Mouse (Mus musculus) small intestine, adult 2 months (tissue): ENCODE results near the gene Fcgrt. TPM values are rescaled to one million over a fixed set of nuclear protein-coding genes. Genes with fewer than 3 reads are reported as not detected.

Source experiments
- H3K27ac ChIP-seq: fragments of 200-500 bp; 2 replicates; pipeline ENCODE4 v1.5.1; 2012; ENCODE audit warnings: low read depth, low read length, control low read depth, inconsistent platforms; ENCODE audit not compliant: insufficient read depth
- H3K27me3 ChIP-seq: fragments of 200-500 bp; 2 replicates; pipeline ENCODE4 v1.6.1; 2012; ENCODE audit warnings: mild to moderate bottlenecking, moderate library complexity, low read length, inconsistent platforms; ENCODE audit not compliant: control insufficient read depth, insufficient read depth
- H3K36me3 ChIP-seq: fragments of 200-500 bp; 2 replicates; pipeline ENCODE4 v1.6.1; 2012; ENCODE audit warnings: mild to moderate bottlenecking, low read length, control low read depth, inconsistent platforms; ENCODE audit not compliant: control insufficient read depth, insufficient read depth
- H3K4me1 ChIP-seq: fragments of 200-500 bp; 2 replicates; pipeline ENCODE4 v1.6.1; 2012; ENCODE audit warnings: low read length, inconsistent platforms, mixed read lengths; ENCODE audit not compliant: control insufficient read depth, insufficient read depth, insufficient read length
- H3K4me3 ChIP-seq: fragments of 200-500 bp; 2 replicates; pipeline ENCODE4 v1.5.1; 2012; ENCODE audit warnings: low read depth, mild to moderate bottlenecking, control low read depth, inconsistent platforms, low read length, moderate library complexity
- CTCF ChIP-seq: fragments of 200-500 bp; IDR thresholded peaks from 2 replicates; pipeline ENCODE4 v1.5.1; 2012; ENCODE audit warnings: low read depth, mild to moderate bottlenecking, control low read depth, inconsistent platforms, low read length, moderate library complexity, mixed read lengths; ENCODE audit not compliant: insufficient replicate concordance, insufficient read length; ENCODE audit errors: extremely low read depth
- POLR2A ChIP-seq: fragments of 200-500 bp; IDR thresholded peaks from 2 replicates; pipeline ENCODE4 v1.6.1; 2012; ENCODE audit warnings: low read depth, mild to moderate bottlenecking, control low read depth, inconsistent platforms, low read length, moderate library complexity
- WGBS: fragments of 180-500 bp; shearing (Covaris S2); methylation state at CpG from one replicate; pipeline ENCODE4 v1.1.7; 2018; 5-methylcytosine and 5-hydroxymethylcytosine counted together
- polyA plus RNA-seq: library from polyadenylated mRNA; depleted of rRNA; stranded (reverse); fragments of >200 nt; gene quantifications from 2 replicates; pipeline ENCODE4 v1.2.3, GENCODE M21; 2012

The Fcgrt gene
- polyA plus RNA-seq, 1 experiment = 78.3 TPM

DNA sequence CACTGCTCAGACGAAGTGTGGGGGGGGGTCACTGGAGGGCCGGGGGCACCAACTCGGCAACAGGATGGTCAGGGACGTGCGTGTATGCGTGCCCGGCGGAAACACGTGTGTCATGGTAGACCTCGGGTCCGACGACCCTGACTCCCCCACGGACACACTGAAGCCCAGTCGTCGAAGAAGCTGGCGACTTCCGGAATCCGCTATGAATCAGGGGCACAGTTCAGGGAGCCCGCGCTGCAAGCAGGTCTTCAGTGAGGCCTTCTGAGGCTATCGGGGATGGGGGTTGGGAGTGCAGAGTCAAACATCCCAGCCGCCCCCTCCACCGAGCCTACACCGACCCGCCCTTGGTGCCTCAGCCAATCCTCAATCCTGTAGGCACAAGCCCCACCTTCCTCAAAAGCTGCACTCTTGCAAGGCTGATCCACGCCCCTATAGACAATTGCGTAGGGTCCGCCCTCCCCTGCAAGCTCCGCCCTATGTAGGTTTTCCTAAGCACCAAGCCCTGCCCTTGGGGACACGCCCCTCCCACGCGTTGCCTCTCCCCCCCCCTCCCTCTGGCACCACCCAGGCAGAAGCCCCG is 49.6 kb downstream of the Fcgrt start:
- Histone ChIP-seq H3K4me3 (peak overlapping the region; percentile 98), H3K27me3 (no peaks in the 10 kb centered on the region), H3K36me3 (peaks cover 14% of the 10 kb centered on the region), H3K4me1 (peaks cover 8% of the 10 kb centered on the region), H3K27ac (peak overlapping the region; percentile 80)
- WGBS = under 1% methylated on average over 33 of the region's 33 CpGs
- TF ChIP-seq CTCF = no peak
- TF ChIP-seq POLR2A = peak; percentile 56

DNA sequence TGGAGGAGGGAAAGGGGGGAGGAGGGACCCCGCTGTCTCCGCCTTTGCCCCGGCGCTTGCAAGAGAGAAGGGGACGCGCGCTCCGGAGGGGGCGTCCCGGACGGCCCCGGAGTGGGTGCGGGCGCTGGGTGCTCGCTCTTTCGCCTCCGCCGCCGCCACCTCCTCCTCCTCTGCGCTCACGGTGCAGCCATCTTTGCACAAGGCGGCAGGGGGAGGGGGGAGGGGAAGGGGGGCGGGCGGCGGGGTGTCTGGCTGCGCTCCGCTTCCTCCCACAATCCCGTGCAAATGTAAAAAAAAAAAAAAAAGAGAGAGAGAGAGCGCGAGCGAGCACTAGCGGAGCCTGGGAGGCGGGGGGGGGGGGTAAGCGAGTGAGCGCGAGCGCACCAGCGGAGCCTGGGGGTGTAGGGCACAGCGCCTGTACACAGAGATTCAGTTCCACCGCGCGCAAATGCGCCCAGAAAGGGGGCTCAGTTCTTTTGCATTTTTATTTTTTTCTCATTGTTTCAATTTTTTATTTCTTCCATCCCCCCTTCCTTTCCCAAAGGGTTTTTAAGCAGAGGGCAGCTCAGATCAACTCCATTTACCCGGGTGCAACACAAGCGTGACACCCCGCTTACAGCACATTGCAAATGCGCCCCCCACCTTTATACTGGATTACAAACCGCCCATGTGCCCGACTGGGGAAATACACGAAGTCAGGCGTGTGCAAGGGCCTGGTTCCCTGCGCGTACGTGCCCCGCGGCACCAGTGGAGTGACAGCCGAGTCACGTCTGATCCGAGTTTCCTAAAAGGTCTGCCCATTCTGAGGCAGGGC is 50.3 kb downstream of the Fcgrt start:
- no peaks in the 10 kb centered on the region for H3K27me3 ChIP-seq
- whole genome bisulfite sequencing = under 1% methylated on average over 50 of the region's 59 CpGs
- H3K4me3 ChIP-seq = peak overlapping the region; percentile 98
- H3K27ac ChIP-seq = peak overlapping the region; percentile 80
- peaks cover 8% of the 10 kb centered on the region for H3K4me1 ChIP-seq
- H3K36me3 ChIP-seq = peaks cover 18% of the 10 kb centered on the region
- TF ChIP-seq POLR2A (no peak; the same call in 1 of the 2 replicates), CTCF (no peak)

DNA sequence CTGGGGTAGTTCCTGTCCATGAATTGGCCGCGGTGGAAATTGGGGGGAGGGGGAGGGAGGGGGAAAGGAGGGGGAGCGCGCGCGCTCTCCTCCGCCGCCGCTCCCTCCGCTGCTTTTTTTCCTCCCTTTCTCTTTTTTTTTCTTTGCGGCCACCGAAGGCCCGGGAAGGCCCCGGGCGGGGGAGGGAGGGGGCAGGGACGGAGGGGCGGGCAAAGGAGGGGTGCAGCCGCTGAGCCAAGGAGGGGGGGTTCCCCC is 50.9 kb downstream of the Fcgrt start, which contains the start of gene Prr12:
TSS of gene Prr12 (minus strand) at position 20 of the 255 bp plus-strand sequence.
- WGBS = 0% methylated on average over 9 of the region's 18 CpGs
- no peaks in the 10 kb centered on the region for H3K27me3 ChIP-seq
- peaks cover 23% of the 10 kb centered on the region for H3K36me3 ChIP-seq
- H3K27ac ChIP-seq = peak within 1 kb of the TSS; percentile 80
- peak within 1 kb of the TSS; percentile 98 for H3K4me3 ChIP-seq
- TF ChIP-seq CTCF (no peak), POLR2A (no peak)
- peaks cover 8% of the 10 kb centered on the region for H3K4me1 ChIP-seq

DNA sequence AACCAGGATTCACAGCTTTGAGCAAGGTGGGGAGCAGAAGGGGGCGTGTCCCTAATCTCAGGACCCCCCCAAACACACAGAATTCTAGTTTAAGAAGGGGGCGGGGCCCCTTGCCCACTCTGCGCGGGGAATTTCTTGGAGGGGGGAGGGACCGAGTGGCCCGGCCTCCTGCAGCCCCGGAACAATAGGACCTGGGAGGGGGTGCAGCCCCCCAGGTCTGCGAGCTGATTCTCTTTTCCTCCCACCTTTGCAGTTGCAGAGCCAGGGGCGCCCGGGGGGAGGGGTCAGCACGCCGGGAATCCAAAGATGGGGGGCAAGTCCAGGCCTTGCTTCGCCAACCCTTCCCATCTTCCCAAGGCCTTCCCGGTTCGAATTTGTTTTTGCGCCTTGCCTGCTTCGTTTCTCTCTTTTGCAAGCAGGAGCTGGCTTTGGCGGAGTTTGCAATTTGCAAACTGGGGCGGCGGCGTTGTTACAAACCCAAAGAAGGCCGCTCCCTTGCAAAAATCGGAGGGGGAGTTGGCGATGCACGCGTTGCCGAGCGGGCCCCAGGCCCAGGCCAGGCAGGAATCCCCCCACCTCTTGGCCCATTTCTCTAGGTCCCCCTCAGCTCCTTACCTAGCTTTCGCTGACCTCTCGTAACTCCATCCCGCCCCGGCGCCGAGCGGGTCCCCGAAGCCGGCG is 51.3 kb downstream of the Fcgrt start:
- no peaks in the 10 kb centered on the region for H3K27me3 ChIP-seq
- peak overlapping the region; percentile 71 for H3K27ac ChIP-seq
- peak overlapping the region; percentile 98 for H3K4me3 ChIP-seq
- peaks cover 28% of the 10 kb centered on the region for H3K36me3 ChIP-seq
- H3K4me1 ChIP-seq = peaks cover 8% of the 10 kb centered on the region
- TF ChIP-seq CTCF = no peak
- TF ChIP-seq POLR2A = no peak
- WGBS = 1% methylated on average over 38 of the region's 38 CpGs

DNA sequence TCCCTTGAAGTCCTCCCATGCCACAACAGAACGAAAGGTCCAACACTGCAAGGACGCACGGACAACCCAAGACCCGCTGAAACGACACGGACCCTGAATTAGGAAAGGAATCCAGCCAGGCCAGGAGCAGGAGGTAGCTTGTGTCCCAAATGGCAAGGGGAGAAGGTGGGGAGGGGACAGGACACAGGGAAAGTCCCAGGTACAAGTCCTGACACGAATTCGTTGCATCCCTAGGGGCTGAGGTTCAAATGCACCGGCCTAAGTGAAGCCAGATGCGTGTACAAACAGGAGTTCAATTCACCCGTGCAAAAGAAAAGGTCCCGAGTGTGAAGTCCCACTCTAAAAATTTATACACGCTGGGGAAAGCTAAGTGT is 52.1 kb downstream of the Fcgrt start:
- peak overlapping the region; percentile 98 for H3K4me3 ChIP-seq
- H3K27me3 ChIP-seq = no peaks in the 10 kb centered on the region
- WGBS = 15% methylated on average over 13 of the region's 13 CpGs
- no peak overlapping the region for H3K27ac ChIP-seq
- H3K4me1 ChIP-seq = peaks cover 8% of the 10 kb centered on the region
- TF ChIP-seq POLR2A (no peak), CTCF (no peak)
- H3K36me3 ChIP-seq = peaks cover 35% of the 10 kb centered on the region

DNA sequence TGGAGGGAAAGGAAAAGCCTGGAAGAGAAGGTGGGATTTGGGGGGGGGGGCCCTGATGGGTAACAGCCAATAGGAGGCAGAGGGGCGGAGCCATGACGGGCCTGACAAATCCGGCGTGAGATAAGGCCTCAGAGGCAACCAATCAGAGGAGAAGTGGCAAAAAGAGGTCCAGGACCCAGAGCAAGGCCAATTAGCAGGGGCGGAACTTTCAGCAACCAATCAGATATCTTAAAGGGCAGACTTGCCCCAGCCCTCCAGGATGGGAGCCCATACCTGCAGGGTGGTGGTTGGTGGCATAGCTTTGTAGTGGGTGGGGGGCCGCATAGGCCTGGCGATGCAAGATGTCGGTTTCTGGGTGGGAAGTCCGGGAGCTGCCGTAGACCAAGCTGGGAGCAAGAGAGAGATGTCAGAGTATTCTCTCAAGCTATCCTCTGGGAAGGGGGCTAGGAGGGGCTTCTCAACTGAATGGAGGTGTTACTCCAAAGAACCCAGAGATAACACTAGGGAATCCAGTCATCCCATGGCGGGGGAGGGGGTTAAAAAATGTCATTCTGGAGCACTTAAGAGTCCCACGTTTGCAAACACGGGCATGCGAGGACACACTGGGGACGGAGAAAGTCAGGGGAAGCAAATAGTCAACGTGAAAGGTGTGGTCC is 52.6 kb downstream of the Fcgrt start:
- TF ChIP-seq POLR2A = no peak
- TF ChIP-seq CTCF = no peak
- no peaks in the 10 kb centered on the region for H3K27me3 ChIP-seq
- H3K36me3 ChIP-seq = peaks cover 40% of the 10 kb centered on the region
- peak overlapping the region; percentile 98 for H3K4me3 ChIP-seq
- 39% methylated on average over 16 of the region's 16 CpGs for WGBS
- H3K27ac ChIP-seq = no peak overlapping the region
- H3K4me1 ChIP-seq = peaks cover 8% of the 10 kb centered on the region

DNA sequence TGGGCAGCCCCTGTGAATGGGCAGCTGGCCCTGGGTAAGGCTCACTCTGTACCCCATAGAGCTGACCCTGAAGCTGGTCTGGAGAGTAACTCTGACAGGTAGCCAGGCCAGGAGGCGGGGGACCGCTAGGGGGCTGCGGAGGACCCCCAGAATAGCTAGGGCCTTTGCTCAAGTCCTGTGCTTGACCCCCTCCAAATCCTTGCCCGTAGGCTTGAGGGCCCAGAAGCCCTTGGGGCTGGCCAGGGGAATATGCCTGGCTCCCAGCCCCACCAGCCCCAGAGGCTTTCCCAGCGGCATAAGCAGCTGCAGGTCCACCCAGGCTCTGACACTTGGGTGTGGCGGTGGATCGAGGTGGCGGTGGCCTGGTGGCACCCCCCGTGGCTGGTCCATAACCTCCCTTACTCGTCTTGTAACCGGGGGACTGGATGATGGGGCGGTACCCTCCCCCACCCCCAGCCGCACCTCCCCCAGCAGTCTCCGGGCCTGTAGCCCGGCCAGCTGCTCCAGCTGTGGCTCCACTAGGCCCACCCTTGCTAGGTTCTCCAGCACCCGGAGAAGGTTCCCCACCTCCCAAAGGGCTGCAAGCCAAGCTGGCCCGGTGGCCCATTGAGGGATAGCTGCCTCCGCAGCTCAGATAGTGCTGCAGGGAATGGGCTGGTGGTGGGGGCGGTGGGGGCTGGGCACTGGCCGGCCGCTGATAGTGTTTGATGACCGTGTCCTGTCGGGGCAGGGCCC is 54.6 kb downstream of the Fcgrt start:
- H3K4me3 ChIP-seq = no peak overlapping the region
- H3K4me1 ChIP-seq = peaks cover 8% of the 10 kb centered on the region
- no peaks in the 10 kb centered on the region for H3K27me3 ChIP-seq
- 91% methylated on average over 23 of the region's 23 CpGs for WGBS
- TF ChIP-seq POLR2A (no peak), CTCF (no peak)
- H3K36me3 ChIP-seq = peaks cover 54% of the 10 kb centered on the region
- H3K27ac ChIP-seq = no peak overlapping the region
